Mouse (Mus musculus) kidney, postnatal 4 days (tissue): ENCODE results near the gene Ankrd53.
A peak's percentile ranks its signal among the peaks of the same experiment; 100 is the strongest.

Source experiments
- DNase-seq, 2 experiments: peaks; one replicate each; pipeline ENCODE4 v3.0.0; 2021; ENCODE audit warnings: mixed read lengths in 2 of 2

Gene Ankrd53

DNA sequence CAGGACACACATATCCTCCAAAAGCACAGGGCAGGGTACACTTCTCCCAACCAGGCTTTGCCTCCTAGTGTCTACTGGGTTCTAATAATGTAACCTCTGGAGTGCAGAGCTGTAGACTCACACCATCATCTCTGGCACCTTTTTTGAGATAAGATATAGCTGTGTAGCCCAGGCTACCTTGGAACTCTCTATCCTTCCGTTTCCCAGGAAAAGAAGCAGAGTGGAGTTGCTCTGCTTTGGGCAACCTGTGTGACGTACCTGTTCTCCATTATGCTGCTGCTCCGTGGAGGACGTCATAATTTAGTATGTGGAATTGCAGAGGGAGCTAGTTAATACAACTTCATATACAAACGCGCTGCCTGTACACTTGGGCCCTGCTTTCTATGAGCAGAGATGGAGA is at the start of gene Ankrd53:
Gene Ankrd53, plus strand, starts transcription at position 301 of the 400 bp plus-strand sequence.
- no peak for DNase-seq

- DNase-seq, result no peak
These were observed 48.9 kb upstream of the Ankrd53 start for GRCm38 (mm10) chr6:83713271-83714136.

- DNase-seq, result peak; percentile 44 to 54
These were observed 48.0 kb upstream of the Ankrd53 start for GRCm38 (mm10) chr6:83714221-83715123.

GRCm38 (mm10) chr6:83715461-83716196 is 46.8 kb upstream of the Ankrd53 start:
- peak in 1 of 2 experiments; percentile 36 for DNase-seq

DNA sequence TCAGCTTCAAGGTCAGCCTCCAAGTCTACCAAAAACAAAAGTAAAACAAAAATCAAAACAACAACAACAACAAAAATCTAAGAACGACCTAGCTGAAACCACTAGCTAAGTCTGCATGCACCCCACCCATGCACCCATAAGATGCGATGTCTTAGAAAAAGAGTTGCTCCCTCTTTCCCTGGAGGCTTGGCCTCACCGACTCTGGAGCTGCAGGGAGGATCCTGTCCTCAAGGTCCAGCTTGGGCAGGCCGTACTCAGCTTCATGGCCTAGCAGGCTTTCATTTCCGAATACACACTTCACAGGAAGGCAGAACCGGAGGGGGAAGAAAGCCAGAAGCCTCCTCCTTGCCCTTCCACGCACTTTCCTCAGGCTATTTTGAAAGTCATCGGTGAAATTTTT is 45.4 kb upstream of the Ankrd53 start:
- DNase-seq, result peak in 1 of 2 experiments; percentile 35

GRCm38 (mm10) chr6:83722526-83722925 is 39.9 kb upstream of the Ankrd53 start:
- no peak for DNase-seq

GRCm38 (mm10) chr6:83727178-83727577 is 35.3 kb upstream of the Ankrd53 start:
- DNase-seq, result no peak

GRCm38 (mm10) chr6:83728488-83728887 is 34.0 kb upstream of the Ankrd53 start:
- peak; percentile 50 to 55 for DNase-seq

DNA sequence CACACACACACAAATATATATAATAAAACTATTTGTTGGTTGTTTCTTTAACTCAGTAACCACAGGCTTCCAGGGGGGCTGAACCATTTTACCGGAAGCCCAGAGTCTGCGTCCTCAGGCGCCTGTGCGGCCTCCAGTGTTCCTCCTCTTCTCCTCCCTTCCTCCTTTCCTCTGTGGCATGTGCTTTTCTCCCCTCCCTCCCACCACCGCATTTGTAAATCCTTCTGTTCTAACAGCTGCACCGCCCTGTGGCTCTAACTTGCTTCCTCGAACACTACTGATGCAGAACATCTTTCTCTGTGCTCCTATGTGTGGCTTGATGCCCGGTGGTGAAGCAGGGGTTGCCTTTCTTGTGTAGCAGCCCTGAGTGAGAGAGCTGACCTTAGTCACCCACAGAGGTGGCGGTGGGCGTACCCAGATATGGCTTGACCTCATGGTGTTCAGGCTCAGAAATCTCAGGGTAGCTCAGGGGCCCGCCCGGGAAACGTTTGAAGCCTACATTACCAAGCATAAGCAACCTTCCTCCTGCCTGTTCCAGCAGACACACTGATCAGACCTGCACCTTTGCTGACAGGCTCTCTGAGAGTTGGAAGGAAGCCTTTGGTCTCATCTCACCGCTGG is 33.0 kb upstream of the Ankrd53 start:
- DNase-seq, result no peak

GRCm38 (mm10) chr6:83731128-83731527 is 31.3 kb upstream of the Ankrd53 start:
- DNase-seq, result peak; percentile 88 to 89

DNA sequence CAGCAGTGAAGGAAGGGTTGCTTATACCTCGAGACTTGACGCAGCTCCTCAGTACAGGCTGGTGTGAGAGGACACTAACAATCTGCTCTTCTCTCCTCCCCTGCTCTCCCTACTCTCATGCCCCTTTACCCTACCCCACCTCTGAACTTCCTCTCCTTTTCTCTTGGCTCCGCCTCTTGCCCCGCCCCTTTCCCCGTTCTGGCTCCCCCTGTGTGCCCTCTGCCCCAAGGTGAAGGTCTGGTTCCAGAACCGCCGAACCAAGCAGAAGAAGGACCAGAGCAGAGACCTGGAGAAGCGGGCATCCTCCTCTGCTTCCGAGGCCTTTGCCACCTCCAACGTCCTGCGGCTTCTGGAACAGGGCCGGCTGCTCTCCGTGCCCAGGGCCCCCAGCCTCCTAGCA is 25.1 kb upstream of the Ankrd53 start:
- no peak for DNase-seq

- DNase-seq, result peak in 1 of 2 experiments; percentile 43
These were observed 23.8 kb upstream of the Ankrd53 start for GRCm38 (mm10) chr6:83738596-83738995.

DNA sequence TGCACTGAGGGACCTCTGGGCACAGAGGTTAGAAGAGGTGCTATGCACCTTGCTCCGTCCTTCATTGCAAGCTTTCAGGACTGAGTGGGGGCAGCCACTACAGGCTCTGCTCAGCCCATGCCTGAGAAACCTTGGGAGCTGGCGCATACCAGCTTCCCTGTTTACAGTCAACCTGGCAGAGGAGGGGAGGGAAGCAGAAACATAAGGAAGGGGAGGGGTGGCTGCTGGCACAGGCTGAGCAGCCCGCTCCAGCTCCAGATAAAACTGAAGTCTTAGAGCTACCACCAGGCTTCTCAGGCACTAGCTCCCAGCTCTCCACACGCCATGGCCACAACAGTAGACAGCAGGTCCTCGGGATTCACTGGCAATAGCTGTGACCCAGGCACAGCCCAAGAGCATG is 19.7 kb upstream of the Ankrd53 start, which contains the start of gene Atp6v1b1:
Gene Atp6v1b1, plus strand, starts transcription at position 230 of the 400 bp plus-strand sequence.
- peak; percentile 23 to 47 for DNase-seq

- no peak for DNase-seq
These were observed 19.2 kb upstream of the Ankrd53 start for GRCm38 (mm10) chr6:83743212-83743611.

DNA sequence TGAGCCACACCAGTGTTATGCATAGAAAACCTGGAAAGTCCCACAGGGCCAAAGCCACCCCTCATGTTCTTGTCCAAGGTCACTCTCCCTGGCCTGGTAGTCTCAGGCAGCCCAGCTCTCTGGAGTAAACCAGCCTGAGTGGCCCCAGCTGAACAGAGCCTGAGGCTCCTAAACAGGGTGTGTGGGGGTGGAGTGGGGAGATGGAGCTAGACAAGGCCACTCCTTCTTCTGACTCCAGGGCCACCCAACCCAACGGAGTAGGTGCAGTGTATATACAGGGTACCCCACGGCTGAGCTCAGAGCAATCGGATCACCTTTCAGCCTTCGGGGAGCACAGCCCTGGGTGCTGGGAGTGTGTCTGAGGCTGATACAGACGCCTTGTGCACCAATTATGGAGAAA is 18.3 kb upstream of the Ankrd53 start:
- peak; percentile 26 to 53 for DNase-seq

DNA sequence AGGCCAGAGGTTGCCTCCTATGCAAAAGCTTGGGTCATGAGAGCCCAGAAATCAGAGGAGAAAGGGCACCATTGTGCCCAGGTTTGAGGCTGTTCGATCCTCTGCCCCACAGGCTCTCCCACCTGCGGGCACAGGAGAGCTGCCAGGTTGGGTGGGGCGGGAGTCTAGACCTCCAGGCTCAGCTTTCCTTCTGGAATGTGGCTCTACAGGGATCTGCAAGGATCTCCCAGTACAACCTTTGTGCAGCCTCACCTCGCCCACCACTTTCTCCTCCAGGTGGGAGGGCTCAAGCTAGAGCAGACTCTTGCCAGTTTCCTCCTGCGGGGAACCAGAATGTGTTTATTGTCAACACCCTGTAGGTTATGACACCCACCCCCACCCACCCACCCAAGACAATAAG is 17.9 kb upstream of the Ankrd53 start:
- DNase-seq, result peak in 1 of 2 experiments; percentile 34

DNA sequence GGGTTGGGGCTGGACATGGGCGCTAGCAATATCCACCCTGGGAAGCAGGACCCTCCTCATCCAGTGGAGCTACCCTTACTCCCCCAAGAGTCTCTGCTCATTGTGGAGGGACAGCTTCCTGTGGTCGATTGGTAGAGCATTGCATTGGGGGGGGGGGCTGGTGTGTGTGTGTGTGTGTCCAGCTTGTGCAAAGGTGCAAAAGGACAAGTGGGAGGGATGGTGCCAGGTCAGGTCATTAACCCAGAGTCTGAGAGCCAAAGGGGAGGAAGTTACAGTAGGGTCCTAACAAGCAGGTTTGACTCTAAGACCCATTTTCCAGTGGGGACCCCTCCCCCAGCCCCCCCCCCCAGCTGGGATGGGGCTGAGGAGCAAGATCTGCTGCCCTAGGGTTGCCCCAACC is 17.0 kb upstream of the Ankrd53 start:
- DNase-seq, result no peak

- no peak for DNase-seq
These were observed 13.2 kb upstream of the Ankrd53 start for GRCm38 (mm10) chr6:83749286-83749685.

DNA sequence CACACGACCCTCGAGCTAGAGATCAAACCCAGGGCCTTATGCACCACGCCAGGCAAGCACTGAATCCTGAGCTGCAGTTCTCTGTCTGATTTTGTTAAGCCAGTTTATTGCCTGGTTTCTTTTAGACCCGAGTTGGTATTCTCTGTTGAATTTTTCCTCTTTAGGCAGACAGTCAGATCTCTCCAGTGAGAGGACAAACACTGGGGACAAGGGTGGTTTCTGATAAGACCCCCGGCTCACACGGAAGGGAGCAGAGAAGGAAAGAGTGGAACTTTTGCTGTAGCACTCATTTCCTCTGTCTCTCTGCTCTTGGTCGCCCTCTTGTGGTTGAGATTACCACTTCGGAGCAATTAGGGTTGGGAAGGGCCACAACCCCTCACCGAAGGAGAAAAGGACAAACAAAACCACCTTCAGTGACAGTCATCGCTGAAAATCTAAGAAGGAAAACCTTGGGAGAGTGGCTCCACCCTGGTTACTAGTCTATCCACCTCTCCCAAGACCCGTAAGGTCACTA is 12.2 kb upstream of the Ankrd53 start:
- DNase-seq, result peak; percentile 80 to 81

- DNase-seq, result no peak
These were observed 6.4 kb upstream of the Ankrd53 start for GRCm38 (mm10) chr6:83756051-83756450.

DNA sequence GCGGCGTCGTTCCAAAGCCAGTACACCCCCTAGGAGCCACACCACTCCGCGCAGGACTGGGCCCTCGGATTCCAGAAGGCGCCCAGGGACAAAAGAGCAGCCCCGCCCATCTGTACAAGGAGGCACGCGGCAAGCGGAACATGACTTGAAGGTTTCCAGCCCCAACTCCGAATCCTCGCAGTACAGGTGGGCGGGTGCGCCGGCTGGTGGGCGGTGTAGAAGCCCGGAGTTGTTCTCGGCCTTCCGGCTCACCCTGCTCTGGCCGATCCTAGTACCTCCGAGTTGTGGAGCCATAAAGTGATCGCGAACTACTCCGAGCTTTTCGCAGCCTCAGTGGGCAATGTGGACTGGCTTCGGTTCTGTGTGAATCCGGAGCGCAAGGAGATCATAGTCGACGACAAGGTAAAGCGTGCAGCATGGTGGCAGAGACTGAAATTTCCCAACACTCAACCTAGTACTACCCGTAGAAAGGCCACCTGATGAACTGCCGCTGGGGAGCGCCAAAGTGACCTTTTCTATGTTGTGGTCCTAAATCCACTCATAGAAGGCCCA is 512 bp downstream of the Ankrd53 start:
- DNase-seq, result peak; percentile 64 to 79

GRCm38 (mm10) chr6:83766982-83767381 is 4.5 kb downstream of the Ankrd53 start:
- no peak for DNase-seq
